9 mouse cellular contexts compared by ENCODE assay signal in the genomic region with DNA sequence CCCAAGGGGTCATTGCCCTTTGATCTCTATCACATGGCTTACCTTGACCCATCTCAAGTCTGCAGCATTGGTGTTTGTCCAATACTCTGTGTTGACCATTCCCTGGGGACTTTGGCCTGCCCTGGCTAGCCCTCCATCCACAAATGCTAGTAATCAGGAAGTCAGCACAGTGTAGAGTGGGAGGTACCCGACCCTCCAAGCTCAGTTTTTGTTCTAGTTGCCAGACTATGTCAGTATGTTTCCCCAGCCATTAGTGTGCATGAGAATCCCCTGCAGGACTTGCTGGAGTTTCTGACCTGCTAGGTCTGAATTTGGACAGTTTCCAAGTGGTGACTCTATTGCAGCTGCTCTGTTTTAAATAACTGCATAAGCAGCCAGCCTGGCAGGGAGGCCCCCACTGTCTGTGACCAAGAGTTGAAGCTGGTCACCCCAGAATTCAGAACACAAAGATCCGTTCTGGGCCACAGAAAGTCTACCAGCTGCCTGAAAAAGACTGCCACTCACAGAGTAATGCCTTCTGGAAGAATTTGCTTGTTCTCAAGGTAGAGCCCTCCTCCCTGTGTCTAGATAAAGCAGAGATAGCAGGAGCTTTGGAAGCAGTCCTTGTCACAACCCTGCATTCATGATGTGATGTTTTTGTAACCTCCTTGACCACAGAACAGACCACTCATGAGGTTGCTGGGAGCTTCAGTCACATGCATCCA.
DNase-seq lines count a peak whose midpoint lies in the region; ATAC-seq and TF ChIP-seq lines count a peak whose summit lies in the region.
"Had no signal": no experiment of that assay in that cellular context is flagged by ENCODE, and none has a peak within 500 bp of the region (broad histone marks: within the 10 kb centered on the region; RNA-seq: fewer than 3 reads in every experiment).

No protein-coding gene starts in this region.

- H3K36me3 ChIP-seq in lung, embryonic 16.5 days (ENCODE audit: control insufficient read depth, insufficient read depth, low read length): no peaks in the 10 kb centered on the region
- H3K36me3 ChIP-seq in kidney, embryonic 16.5 days (ENCODE audit: insufficient read depth, low read length): no peaks in the 10 kb centered on the region
- no peaks in the 10 kb centered on the region for H3K36me3 ChIP-seq in thymus, adult 2 months (ENCODE audit: control insufficient read depth, insufficient read depth, low read length)

- H3K4me1 ChIP-seq in lung, embryonic 16.5 days (replicated peaks; ENCODE audit: control insufficient read depth, insufficient read depth, low read length): peaks cover 12% of the 10 kb centered on the region
- H3K4me1 ChIP-seq in kidney, embryonic 16.5 days (ENCODE audit: insufficient read depth, low read length): peaks cover 10% of the 10 kb centered on the region
- H3K4me1 ChIP-seq in thymus, adult 2 months (replicated peaks; ENCODE audit: control insufficient read depth, insufficient read depth, low read length): no peaks in the 10 kb centered on the region

- no peak for DNase-seq in cerebellum, postnatal 4 days (ENCODE audit: low spot score in 2 of 2)
- no peak for DNase-seq in lung, postnatal 25 days (ENCODE audit: low spot score)
- peak; percentile 9 for DNase-seq in skeletal muscle tissue, adult 2 months (ENCODE audit: low read depth, low spot score)
- DNase-seq in frontal cortex, postnatal 10 days (ENCODE audit: low spot score in 2 of 2): no peak
- no peak for DNase-seq in thymus, adult 2 months

- no peak for TF ChIP-seq POLR2A in thymus, adult 2 months (IDR thresholded peaks at IDR 0.05; ENCODE audit: control insufficient read depth, extremely low read depth, insufficient read depth, low read length, poor library complexity)

- H3K4me2 ChIP-seq in lung, embryonic 16.5 days (ENCODE audit: low read depth, low read length): no peak overlapping the region
- H3K4me2 ChIP-seq in kidney, embryonic 16.5 days (replicated peaks; ENCODE audit: low read depth, low read length): no peak overlapping the region

- H3K27ac ChIP-seq in lung, embryonic 16.5 days (ENCODE audit: low read length): no peak overlapping the region
- H3K27ac ChIP-seq in kidney, embryonic 16.5 days (ENCODE audit: low read length): no peak overlapping the region
- H3K27ac ChIP-seq in thymus, adult 2 months (ENCODE audit: control insufficient read depth, insufficient read depth, low read length): no peak overlapping the region

- TF ChIP-seq CTCF in thymus, adult 2 months (IDR thresholded peaks at IDR 0.05; ENCODE audit: borderline replicate concordance, control insufficient read depth, extremely low read depth, insufficient read depth, low read length, poor library complexity): no peak

- no peak overlapping the region for H3K9ac ChIP-seq in lung, embryonic 16.5 days (ENCODE audit: low read length)
- no peak overlapping the region for H3K9ac ChIP-seq in kidney, embryonic 16.5 days (replicated peaks; ENCODE audit: low read length)

- WGBS in lung, embryonic 16.5 days: 21% methylated on average over 2 of the region's 2 CpGs
- WGBS in kidney, embryonic 16.5 days: 42% methylated on average over 2 of the region's 2 CpGs
- WGBS in thymus, adult 2 months: 49% methylated on average over 2 of the region's 2 CpGs

- no peaks in the 10 kb centered on the region for H3K9me3 ChIP-seq in lung, embryonic 16.5 days (ENCODE audit: control insufficient read depth, low read length)
- no peaks in the 10 kb centered on the region for H3K9me3 ChIP-seq in kidney, embryonic 16.5 days (ENCODE audit: low read length)

- H3K4me3 ChIP-seq in lung, embryonic 16.5 days (ENCODE audit: low read length): no peak overlapping the region
- no peak overlapping the region for H3K4me3 ChIP-seq in kidney, embryonic 16.5 days (ENCODE audit: low read length)
- no peak overlapping the region for H3K4me3 ChIP-seq in thymus, adult 2 months (ENCODE audit: control insufficient read depth, insufficient read depth, low read length)
- H3K4me3 ChIP-seq: megakaryocyte, embryonic 14.5 days had no signal

- ATAC-seq in cerebellum, adult (ENCODE audit: insufficient number of reproducible peaks, low FRiP score, low TSS enrichment): 0 out of 2 replicates have a peak, but pooled peaks have one; percentile 56
- peak; percentile 51 for ATAC-seq in lung, embryonic 16.5 days (ENCODE audit: low read depth)
- peak; percentile 76; the same call in 1 of the 2 replicates for ATAC-seq in kidney, embryonic 16.5 days (ENCODE audit: low FRiP score, low TSS enrichment)

- H3K27me3 ChIP-seq in lung, embryonic 16.5 days (ENCODE audit: control insufficient read depth, insufficient read depth, low read depth, low read length): no peaks in the 10 kb centered on the region
- no peaks in the 10 kb centered on the region for H3K27me3 ChIP-seq in kidney, embryonic 16.5 days (ENCODE audit: insufficient read depth, low read length)
- no peaks in the 10 kb centered on the region for H3K27me3 ChIP-seq in thymus, adult 2 months (ENCODE audit: control insufficient read depth, insufficient read depth, low read length)
